Mouse (Mus musculus) embryonic fibroblast, embryonic 13.5 days (primary cell): ENCODE measurements around the gene Reep3.

Experiments used
- CTCF ChIP-seq: IDR thresholded peaks from 2 replicates; pipeline ENCODE4 v1.5.1; 2011; ENCODE audit warnings: mild to moderate bottlenecking, control low read depth, low read length, moderate library complexity, borderline replicate concordance; ENCODE audit not compliant: insufficient read depth
- POLR2A ChIP-seq: IDR thresholded peaks from 2 replicates; pipeline ENCODE4 v1.6.1; 2011; ENCODE audit warnings: low read depth, mild to moderate bottlenecking, control low read depth, low read length, moderate library complexity

DNA sequence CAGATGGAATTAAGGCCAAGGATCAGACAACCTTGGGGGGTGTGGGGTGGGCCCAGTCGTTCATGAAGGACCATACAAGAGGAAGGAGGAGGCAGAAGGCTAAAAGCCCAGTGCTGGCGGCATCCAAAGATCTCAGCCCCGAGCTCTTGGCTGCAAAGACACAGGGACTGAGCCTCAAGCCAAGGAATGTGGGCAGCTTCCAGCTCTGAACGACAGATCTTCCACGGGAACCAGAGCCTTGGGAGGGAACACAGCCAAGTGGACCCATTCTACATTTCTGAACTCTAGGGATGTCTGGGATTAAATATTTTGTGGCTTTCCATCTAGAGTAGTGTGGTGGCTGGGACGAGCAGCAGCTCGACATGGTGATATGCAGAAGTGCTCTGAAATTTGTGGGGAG is 38.4 kb downstream of the Reep3 start:
- TF ChIP-seq POLR2A (no peak), CTCF (no peak)
